Mouse (Mus musculus): ENCODE data around the gene Tiam1.

DNA sequence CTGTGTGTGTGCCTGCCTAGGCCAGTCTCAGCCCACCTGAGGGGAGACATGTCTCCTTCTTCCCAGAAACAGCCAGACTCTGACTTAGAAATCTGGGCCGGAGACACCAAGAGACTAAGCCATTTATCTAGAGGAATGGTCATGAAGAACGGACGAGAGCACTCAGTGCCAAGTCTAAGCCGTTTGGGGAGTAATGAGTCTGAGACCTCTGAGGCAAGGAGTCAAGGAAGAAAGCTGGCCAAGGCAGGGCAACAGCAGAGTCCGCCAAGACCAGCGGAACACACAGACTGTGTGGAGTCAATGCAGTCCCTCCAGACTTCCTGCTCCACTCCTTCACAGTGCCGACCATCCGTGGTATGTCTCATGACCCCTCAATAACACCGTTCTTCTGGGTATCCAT is 129.0 kb downstream of the Tiam1 start:
- TF ChIP-seq CTCF (IDR thresholded peaks at IDR 0.05; ENCODE audit: low read depth): no peak
- no peak for TF ChIP-seq EP300 (optimal IDR thresholded peaks at IDR 0.05)

Measured in stomach, postnatal 0 days (tissue).